Mouse (Mus musculus) urinary bladder, postnatal 0 days (tissue): Measurements from ENCODE around the gene Adgrd1. TPM values are rescaled to one million over a fixed set of nuclear protein-coding genes. Genes with fewer than 3 reads are reported as not detected.

Source experiments
- polyA plus RNA-seq: library from polyadenylated mRNA; unstranded; fragments of >200 nt; fragmentation: Nextera tagmentation; extraction: Ambion mirVana; gene quantifications from 2 replicates; pipeline ENCODE4 v1.2.1, GENCODE M21; 2015

The Adgrd1 gene
- 39.7 and 41.2 TPM in 2 replicates for polyA plus RNA-seq

GRCm38 (mm10) chr5:129096511-129096910 lies at the start of gene Adgrd1:
Gene Adgrd1 (plus strand): TSS chr5:129096750.

Other genes with a start within 250 kb of the Adgrd1 start
- gene Rimbp2, start 143.3 kb upstream of the Adgrd1 start, polyA plus RNA-seq: not detected in 2 replicates
- gene Stx2, start 88.2 kb upstream of the Adgrd1 start, polyA plus RNA-seq: 28.0 and 35.8 TPM in 2 replicates
- 212 and 271 TPM in 2 replicates for gene Ran, start 76.7 kb upstream of the Adgrd1 start, polyA plus RNA-seq